Mouse (Mus musculus) erythroblast, embryonic 14.5 days (primary cell): Measurements from ENCODE around the gene Cdc14b. TPM values are rescaled to one million over a fixed set of nuclear protein-coding genes. Genes with fewer than 3 reads are reported as not detected.

Source experiments
- H3K27me3 ChIP-seq: 2 replicates; pipeline ENCODE4 v1.6.1; 2012; ENCODE audit warnings: inconsistent platforms; ENCODE audit not compliant: control insufficient read depth
- H3K36me3 ChIP-seq: 2 replicates; pipeline ENCODE4 v1.6.1; 2012; ENCODE audit warnings: mild to moderate bottlenecking, inconsistent platforms; ENCODE audit not compliant: control insufficient read depth
- H3K4me1 ChIP-seq: 2 replicates; pipeline ENCODE4 v1.6.1; 2012; ENCODE audit warnings: inconsistent platforms; ENCODE audit not compliant: control insufficient read depth
- H3K4me3 ChIP-seq: replicated peaks from 2 replicates; pipeline ENCODE3; 2012; ENCODE audit warnings: moderate library complexity, mild to moderate bottlenecking, inconsistent platforms
- H3K9me3 ChIP-seq: 2 replicates; pipeline ENCODE4 v1.6.1; 2012; ENCODE audit warnings: low read length, inconsistent platforms, mixed read lengths; ENCODE audit not compliant: control insufficient read depth
- GATA1 ChIP-seq: IDR thresholded peaks from 2 replicates; pipeline ENCODE4 v1.6.1; 2012; ENCODE audit warnings: low read length, inconsistent platforms, mixed read lengths
- TAL1 ChIP-seq: IDR thresholded peaks from 3 replicates; pipeline ENCODE4 v1.6.1; 2012; ENCODE audit warnings: low read length, inconsistent platforms, mixed read lengths
- polyA plus RNA-seq: library from polyadenylated mRNA; stranded (reverse); fragments of >175 nt; gene quantifications from 2 replicates; pipeline ENCODE4 v1.2.3, GENCODE M21; 2012

Cdc14b gene
- polyA plus RNA-seq = 0.01 TPM in 1 of 2 replicates, not detected in the other

DNA sequence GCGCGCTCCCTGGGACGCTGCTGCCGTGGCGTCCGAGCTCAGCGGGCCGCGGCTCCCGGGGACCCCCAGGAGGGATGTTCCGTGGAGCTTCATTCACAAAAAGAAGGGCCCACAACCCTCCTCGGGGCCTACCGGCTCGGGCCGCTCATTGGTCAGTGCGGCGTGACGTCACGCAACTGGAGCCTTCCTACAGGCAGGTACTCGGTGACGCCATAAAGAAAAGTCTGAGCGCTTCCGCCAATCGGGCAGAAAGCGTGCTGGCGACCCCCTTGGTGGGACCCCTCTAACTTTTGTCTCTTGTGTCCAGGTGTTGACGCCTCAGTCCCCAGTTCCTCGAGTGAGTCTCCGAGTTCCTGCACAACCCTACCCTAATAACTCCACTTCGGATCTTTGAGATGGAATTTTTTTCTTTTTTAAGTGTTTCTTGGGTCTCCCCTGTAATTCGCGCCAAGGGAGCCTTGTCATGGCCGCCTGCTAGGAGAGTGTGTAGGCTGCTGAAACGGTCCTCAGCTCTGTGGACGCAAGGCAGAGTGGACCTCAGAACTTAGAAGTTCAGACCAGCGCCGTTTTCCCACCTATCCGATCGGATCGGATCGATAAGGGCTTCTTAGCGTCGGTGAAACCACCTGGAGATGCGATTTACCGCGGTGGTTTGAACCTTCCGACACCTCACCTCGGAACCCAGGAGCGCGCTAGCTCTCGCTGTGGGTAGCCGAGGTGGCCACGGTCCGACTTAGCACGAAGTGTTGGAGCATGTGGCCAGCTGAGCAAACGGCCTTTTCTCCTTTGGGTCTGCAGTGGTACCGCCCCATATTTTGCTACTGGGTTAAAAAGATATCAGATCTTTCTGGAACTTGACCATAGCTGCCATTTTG, at the start of gene Cdc14b:
Gene Cdc14b (minus strand): TSS at position 412 of the 875 bp plus-strand sequence.
- Histone ChIP-seq H3K4me3 (peak within 1 kb of the TSS; percentile 63), H3K36me3 (no peaks in the 10 kb centered on the region), H3K9me3 (peaks cover 3% of the 10 kb centered on the region; the same call in 1 of the 2 replicates), H3K4me1 (peaks cover 18% of the 10 kb centered on the region), H3K27me3 (peaks cover 61% of the 10 kb centered on the region)
- TF ChIP-seq TAL1 (no peak), GATA1 (no peak)

DNA sequence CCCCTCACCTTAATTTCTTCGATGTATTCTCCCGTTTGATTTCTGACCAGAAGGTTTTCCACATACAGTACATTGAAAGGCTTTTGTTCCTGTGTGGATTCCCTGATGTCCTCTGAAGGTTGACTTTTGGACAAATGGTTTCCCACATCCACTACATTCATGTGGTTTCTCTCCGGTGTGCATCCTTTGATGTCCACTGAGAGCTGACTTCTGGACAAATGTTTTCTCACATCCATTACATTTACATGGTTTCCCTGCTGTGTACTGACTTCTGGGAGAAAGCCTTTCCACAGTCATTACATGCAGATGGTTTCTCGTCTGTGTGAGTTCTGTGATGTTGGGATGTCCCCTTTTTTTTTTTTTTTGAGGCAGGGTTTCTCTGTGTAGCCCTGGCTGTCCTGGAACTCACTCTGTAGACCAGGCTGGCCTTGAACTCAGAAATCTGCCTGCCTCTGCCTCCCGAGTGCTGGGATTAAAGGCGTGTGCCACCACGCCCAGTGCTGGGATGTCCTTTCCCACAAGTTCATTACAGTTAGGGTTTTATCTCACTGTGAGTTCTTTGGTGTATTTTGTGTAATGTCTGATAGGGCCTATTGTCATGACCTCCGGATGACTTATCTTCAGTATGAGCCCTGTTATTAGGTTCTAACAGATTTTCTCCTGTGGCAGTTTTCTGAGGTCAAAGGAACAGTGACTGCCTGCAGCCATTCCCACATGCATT, 47.6 kb upstream of the Cdc14b start:
- no peak overlapping the region for H3K4me3 ChIP-seq
- no peaks in the 10 kb centered on the region for H3K36me3 ChIP-seq
- H3K9me3 ChIP-seq = no peaks in the 10 kb centered on the region
- no peaks in the 10 kb centered on the region for H3K4me1 ChIP-seq
- no peaks in the 10 kb centered on the region for H3K27me3 ChIP-seq
- TF ChIP-seq GATA1 (no peak), TAL1 (no peak)

DNA sequence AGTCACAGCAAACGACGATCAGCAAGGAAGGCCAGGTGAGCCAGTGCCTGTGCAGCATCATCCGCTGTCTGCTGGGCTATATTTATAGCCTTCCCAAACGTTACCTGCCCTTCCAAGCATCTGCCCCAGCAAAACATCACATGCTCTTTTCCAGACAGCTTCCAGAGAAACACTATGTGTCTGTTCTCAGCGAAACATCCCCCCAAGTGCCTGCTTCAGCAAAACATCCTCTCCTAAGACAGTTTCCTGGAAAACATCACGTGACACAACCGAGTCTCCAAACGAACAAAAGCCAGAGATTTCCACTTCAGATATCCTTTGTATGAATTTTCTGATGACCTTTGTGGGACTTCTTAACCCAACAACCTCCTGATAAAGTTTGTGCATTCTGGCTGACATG, 45.2 kb upstream of the Cdc14b start:
- Histone ChIP-seq H3K27me3 (no peaks in the 10 kb centered on the region), H3K9me3 (no peaks in the 10 kb centered on the region), H3K4me1 (no peaks in the 10 kb centered on the region), H3K36me3 (no peaks in the 10 kb centered on the region), H3K4me3 (no peak overlapping the region)
- TF ChIP-seq GATA1 (no peak), TAL1 (no peak)

DNA sequence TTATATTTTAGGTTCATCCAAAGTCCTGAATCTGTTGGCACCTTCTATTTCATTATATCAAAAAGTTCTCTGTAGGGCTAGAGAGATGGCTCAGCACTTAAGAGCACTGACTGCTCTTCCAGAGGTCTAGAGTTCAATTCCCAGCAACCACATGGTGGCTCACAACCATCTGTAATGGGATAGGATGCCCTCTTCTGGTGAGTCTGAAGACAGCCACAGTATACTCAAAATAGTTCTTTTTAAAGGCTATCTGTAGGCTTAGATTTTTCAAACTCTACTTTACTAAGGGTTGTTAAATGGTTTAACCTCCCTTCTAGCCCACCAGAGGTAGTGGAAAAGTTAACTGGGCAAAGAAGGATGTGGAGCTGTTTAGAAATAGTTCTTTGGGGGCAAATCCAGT, 44.7 kb upstream of the Cdc14b start:
- Histone ChIP-seq H3K36me3 (no peaks in the 10 kb centered on the region), H3K4me1 (no peaks in the 10 kb centered on the region), H3K4me3 (no peak overlapping the region), H3K9me3 (no peaks in the 10 kb centered on the region), H3K27me3 (no peaks in the 10 kb centered on the region)
- TF ChIP-seq GATA1 (no peak), TAL1 (no peak)

DNA sequence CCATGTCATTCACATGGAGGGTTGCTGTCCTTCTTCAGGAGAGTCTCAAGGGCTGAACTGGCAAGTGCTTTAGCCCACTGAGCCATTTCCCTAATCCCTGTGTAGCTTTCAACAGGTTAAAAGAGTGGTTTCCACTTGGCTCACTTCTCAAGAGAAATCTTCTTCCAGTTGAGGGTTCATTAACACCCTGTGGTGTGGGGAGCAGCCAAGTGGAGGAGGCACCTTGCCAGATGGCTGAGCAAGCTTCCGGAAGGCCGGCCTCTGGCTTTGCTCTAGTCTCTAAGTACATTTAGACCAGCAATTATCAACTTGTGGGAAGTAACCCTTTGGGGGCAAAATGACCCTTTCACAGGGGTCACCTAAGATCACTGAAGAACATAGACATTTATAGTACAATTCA, 43.3 kb upstream of the Cdc14b start:
- no peaks in the 10 kb centered on the region for H3K4me1 ChIP-seq
- H3K36me3 ChIP-seq = no peaks in the 10 kb centered on the region
- no peaks in the 10 kb centered on the region for H3K9me3 ChIP-seq
- H3K4me3 ChIP-seq = no peak overlapping the region
- no peaks in the 10 kb centered on the region for H3K27me3 ChIP-seq
- TF ChIP-seq GATA1 = no peak
- TF ChIP-seq TAL1 = no peak

DNA sequence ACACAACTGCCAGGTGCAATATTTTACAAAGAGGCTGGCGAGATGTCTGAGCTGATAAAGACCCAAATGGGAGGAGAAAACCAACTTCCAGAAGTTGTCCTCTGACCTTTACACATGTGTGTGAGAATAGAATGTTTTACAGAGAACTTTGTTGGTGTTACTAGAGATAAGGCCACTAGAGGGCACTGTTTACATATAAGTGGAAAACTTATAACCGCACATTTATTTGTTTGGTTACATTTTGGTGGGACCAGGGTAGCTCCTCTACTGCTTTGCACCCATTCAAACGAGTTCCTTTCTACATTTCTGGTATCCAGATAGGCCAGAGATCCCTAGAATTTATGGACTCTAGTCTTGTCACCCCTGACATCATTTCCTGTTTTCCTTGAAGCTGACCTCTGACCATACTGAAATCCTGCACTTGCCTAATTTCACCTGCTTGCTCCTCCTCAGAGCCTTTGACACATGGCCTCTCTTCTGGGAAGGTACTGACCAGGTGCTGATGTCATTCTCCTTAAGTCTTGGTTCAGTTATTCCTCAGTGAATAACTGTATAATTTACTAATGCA, 40.5 kb upstream of the Cdc14b start:
- TF ChIP-seq GATA1 (no peak), TAL1 (no peak)
- Histone ChIP-seq H3K4me3 (no peak overlapping the region), H3K9me3 (no peaks in the 10 kb centered on the region), H3K4me1 (peaks cover 17% of the 10 kb centered on the region), H3K27me3 (no peaks in the 10 kb centered on the region), H3K36me3 (no peaks in the 10 kb centered on the region)

DNA sequence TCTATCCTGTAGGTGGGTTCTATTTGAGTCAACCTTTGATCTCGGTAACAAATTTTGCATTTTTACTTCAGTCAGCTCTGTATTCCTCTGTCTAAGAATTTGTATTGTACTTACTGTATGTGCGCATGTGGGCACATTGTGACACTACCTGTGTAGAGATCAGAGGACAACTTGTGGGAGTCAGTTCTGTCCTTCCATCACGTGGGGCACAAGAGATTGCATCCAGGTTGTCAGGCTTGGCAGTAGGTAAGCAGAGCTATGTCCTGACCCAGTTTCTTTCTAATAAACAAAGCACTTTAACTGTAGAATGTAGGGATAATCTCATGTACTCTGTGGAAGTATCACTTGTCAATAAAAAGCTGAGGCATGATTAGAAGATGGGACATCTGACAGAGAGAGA, 39.0 kb upstream of the Cdc14b start:
- H3K4me1 ChIP-seq = peaks cover 24% of the 10 kb centered on the region
- no peak overlapping the region for H3K4me3 ChIP-seq
- no peaks in the 10 kb centered on the region for H3K27me3 ChIP-seq
- H3K9me3 ChIP-seq = no peaks in the 10 kb centered on the region
- H3K36me3 ChIP-seq = no peaks in the 10 kb centered on the region
- TF ChIP-seq GATA1 = no peak
- TF ChIP-seq TAL1 = no peak

DNA sequence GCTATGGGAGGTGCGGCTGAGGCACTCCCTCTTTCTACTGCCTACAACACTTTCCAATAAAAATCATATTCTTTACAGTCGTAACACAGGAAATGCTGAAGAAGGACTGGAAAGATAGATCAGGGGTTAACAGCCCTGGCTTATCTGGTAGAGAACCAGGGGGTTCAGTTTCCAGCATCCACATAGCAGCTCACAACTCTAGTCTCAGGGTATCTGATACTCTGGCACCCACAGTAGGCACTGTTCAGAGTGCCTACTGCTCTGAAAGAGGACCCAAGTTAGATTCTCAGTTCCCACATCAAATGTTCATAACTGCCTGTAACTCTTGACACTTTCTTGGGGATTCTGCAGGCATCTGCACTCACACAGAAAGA, 37.8 kb upstream of the Cdc14b start:
- no peaks in the 10 kb centered on the region for H3K9me3 ChIP-seq
- peak overlapping the region; percentile 82 for H3K4me3 ChIP-seq
- TF ChIP-seq GATA1 (no peak), TAL1 (no peak)
- H3K27me3 ChIP-seq = no peaks in the 10 kb centered on the region
- peaks cover 24% of the 10 kb centered on the region for H3K4me1 ChIP-seq
- peaks cover 2% of the 10 kb centered on the region; the same call in 1 of the 2 replicates for H3K36me3 ChIP-seq
